Mouse (Mus musculus) embryonic fibroblast, embryonic 13.5 days (primary cell): ENCODE measurements around the gene Egln3. TPM values are rescaled to one million over a fixed set of nuclear protein-coding genes. Genes with fewer than 3 reads are reported as not detected.

Experiments
- H3K27ac ChIP-seq: 2 replicates; pipeline ENCODE4 v1.5.1; 2012; ENCODE audit warnings: low read length, control low read depth, inconsistent platforms; ENCODE audit not compliant: insufficient read depth
- H3K4me1 ChIP-seq: 2 replicates; pipeline ENCODE4 v1.6.1; 2011; ENCODE audit warnings: low read length; ENCODE audit not compliant: control insufficient read depth, insufficient read depth
- H3K4me3 ChIP-seq: 2 replicates; pipeline ENCODE4 v1.5.1; 2011; ENCODE audit warnings: mild to moderate bottlenecking, control low read depth, low read length; ENCODE audit not compliant: insufficient read depth
- CTCF ChIP-seq: IDR thresholded peaks from 2 replicates; pipeline ENCODE4 v1.5.1; 2011; ENCODE audit warnings: mild to moderate bottlenecking, control low read depth, low read length, moderate library complexity, borderline replicate concordance; ENCODE audit not compliant: insufficient read depth
- POLR2A ChIP-seq: IDR thresholded peaks from 2 replicates; pipeline ENCODE4 v1.6.1; 2011; ENCODE audit warnings: low read depth, mild to moderate bottlenecking, control low read depth, low read length, moderate library complexity
- polyA plus RNA-seq: library from polyadenylated mRNA; stranded (reverse); fragments of >200 nt; gene quantifications from 2 replicates; pipeline ENCODE4 v1.2.4, GENCODE M21; 2011; ENCODE audit warnings: low read depth; ENCODE audit not compliant: missing spikeins, insufficient read length

Egln3 gene
- polyA plus RNA-seq, 1 experiment, result 6.6 TPM

DNA sequence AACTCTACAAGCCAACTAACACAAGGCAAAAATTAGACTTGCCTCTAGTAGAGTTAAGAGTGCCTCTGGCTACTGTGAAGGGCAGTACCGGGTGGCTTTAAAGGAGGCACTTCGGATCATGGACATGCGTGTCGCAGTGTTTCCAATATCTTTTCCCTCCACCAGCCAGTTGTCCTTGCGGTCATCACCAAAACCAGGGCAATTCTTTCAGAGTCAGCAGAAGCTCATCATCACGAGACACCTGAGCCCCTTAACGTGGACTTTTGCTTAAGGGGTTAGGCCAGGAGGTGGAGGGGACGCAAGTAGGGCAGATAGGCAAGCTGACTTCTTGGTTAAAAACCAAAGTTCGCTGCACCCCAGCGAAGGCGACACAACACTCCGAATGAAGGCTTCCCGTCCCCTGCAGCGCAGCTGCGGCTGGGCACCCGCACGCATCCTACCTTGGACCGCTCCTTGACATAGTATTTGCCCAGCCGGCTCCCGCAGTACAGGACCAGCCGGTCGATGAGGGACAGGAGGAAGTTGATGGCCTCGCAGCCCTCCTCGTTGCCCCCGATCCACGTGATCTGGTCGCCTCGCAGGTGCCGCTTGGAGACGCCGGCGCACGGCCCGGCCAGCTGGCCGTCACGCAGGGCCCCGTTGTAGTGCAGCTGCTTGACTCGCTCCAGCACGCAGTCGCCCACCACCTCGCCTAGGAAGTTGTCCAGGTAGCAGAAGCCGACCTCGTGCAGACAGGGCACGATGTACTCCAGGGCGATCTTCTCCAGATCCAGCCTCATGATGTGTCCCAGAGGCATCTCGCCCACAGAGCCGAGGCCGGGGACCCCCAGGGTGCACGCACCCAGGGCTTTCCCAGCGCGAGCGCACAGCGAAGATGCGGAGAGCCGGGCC lies 650 bp downstream of the Egln3 start:
- Histone ChIP-seq H3K4me1 (peaks cover 17% of the 10 kb centered on the region), H3K4me3 (peak overlapping the region; percentile 58), H3K27ac (no peak overlapping the region)
- TF ChIP-seq POLR2A (no peak), CTCF (no peak)

DNA sequence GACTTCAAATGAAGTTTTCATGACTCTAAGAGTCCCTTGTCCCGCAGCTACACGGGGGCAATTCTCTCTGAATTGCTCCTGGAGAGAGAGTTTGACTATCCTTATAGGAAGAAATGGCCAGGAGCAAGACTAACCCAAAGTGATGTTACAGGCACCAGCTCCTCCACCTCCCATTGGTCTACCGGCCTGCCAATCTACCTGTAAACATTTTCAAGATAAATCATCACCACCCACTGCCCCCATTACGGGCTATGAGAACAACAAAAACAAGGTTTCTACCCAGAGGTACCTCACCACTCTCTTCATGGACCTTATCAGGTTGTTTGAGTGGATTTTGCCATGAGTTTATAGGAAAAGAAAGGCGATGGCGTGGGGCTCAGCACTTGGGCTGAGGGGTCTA lies 1.4 kb downstream of the Egln3 start:
- peaks cover 19% of the 10 kb centered on the region for H3K4me1 ChIP-seq
- TF ChIP-seq CTCF (no peak), POLR2A (no peak)
- no peak overlapping the region for H3K27ac ChIP-seq
- H3K4me3 ChIP-seq, result peak overlapping the region; percentile 58

GRCm38 (mm10) chr12:54200856-54201255 lies 2.8 kb downstream of the Egln3 start:
- TF ChIP-seq POLR2A (no peak), CTCF (no peak)
- H3K4me3 ChIP-seq, result peak overlapping the region; percentile 14; the same call in 1 of the 2 replicates
- H3K4me1 ChIP-seq, result peaks cover 21% of the 10 kb centered on the region
- H3K27ac ChIP-seq, result peak overlapping the region; percentile 63; the same call in 1 of the 2 replicates

DNA sequence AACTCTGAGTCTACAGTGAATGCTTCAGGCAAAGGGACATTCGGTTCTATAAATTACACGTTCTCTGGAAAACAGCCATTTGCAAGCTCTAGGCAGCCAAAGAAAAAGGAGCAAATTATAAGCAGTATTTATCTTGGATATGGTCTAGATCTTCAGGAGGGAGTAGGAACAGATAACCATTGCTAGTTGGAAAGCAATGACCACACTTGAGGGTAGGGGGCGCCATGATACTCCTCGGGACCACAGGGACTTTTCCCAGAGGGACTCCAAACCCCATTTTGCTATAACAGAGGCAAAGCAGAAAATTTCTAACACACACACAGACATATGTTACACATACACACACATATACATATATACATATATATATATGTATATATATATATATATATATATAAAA lies 3.5 kb downstream of the Egln3 start:
- no peak overlapping the region for H3K27ac ChIP-seq
- peaks cover 21% of the 10 kb centered on the region for H3K4me1 ChIP-seq
- TF ChIP-seq CTCF (peak; percentile 24; the same call in 1 of the 2 replicates), POLR2A (no peak)

DNA sequence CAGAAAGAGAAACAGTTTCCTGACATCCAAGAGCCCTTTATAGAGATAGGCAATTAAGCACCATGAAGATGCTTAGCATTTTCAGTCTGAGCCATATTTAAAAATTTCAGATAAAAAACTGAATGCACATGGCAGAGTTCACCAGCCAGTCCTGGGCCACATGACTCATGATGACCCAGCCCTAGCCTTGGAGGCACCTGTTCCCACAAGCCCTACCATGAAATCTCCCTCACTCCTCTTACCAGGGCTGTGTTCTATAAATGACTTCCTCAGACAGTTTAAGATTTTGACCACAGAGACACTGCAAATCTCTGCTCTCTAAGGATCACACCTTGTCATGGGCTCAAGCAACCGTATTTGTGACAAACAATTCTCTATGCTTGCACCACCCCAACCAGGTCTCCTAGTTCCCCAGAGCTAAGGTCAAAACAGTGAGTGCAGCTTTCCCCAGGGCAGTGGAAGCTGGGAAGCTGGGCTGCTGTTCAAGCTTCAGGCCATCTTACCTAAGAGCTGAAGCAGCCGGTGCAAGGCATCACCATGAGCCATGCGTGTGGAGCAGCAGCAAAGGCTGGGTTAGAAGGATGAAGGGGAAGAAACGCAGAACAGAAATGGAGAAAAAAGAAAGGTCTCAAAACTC lies 5.3 kb downstream of the Egln3 start:
- H3K27ac ChIP-seq, result no peak overlapping the region
- H3K4me3 ChIP-seq, result no peak overlapping the region
- TF ChIP-seq CTCF, result no peak
- no peak for TF ChIP-seq POLR2A
- H3K4me1 ChIP-seq, result peaks cover 21% of the 10 kb centered on the region

More for the DNA sequence above, 3.5 kb downstream of the Egln3 start:
- no peak overlapping the region for H3K4me3 ChIP-seq

DNA sequence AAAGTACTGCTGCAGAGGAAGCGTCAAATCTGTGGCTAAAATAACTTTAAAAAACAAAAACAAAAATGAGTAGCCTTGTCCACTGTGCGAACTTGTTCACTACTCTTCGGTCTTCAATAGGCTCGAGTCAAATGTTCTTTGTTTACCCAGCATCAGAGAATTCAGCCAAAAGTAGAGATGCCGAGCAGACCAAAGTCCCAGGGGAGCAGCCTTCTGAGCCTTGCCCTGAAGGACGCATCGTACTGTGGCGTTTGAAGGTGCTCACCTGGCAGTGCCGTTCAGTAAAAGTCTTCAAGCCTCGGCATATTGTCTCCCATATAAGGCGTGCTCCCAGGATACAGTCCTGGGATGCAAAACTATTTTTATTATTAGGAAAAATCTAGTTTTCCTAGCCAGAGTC lies 5.8 kb downstream of the Egln3 start:
- Histone ChIP-seq H3K4me1 (peaks cover 21% of the 10 kb centered on the region), H3K27ac (no peak overlapping the region), H3K4me3 (no peak overlapping the region)
- TF ChIP-seq CTCF (no peak), POLR2A (no peak)

DNA sequence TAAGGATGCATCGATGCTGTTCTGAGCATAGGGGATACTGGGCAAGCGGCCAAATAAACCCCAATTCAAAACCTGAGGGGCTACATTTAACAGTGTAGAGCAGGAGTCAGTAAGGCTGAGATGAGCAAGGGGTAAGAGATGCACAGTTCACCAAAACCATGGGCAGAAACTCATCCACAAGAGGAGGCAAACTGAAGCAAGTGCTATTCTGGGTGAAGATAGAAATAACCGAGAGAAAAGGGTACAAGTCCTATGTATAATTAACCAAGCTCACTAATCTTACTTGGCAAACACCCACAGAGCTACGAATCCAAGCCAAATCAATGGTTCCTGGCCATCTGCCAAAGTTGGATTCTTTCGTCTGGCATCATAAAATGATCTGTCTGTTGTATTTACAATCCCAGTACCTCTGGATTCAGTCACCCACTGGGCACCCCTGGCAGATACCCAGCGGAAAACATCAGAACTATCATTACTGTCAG lies 6.3 kb downstream of the Egln3 start:
- TF ChIP-seq CTCF (no peak), POLR2A (no peak)
- Histone ChIP-seq H3K27ac (no peak overlapping the region), H3K4me1 (peaks cover 16% of the 10 kb centered on the region), H3K4me3 (no peak overlapping the region)

DNA sequence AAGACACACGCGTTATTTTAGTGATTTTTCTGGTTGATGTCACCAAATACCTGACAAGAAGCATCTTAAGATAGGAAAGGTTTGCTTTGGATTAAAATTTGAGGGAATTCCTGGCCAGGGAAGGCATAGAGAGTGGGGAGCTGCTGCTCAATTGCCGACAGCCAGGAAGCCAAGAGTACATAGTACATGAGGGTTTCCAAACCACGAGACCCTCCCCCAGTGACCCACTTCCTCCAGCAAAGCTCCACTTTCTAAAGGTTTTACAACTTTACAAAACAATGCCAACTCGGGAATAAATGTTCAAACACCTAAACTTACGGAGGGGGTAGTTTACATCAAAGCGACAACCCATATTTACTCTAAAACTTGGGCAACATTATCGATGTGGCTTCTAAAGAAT lies 6.8 kb downstream of the Egln3 start:
- H3K4me1 ChIP-seq, result peaks cover 18% of the 10 kb centered on the region
- TF ChIP-seq CTCF (no peak), POLR2A (no peak)
- no peak overlapping the region for H3K4me3 ChIP-seq
- no peak overlapping the region for H3K27ac ChIP-seq

DNA sequence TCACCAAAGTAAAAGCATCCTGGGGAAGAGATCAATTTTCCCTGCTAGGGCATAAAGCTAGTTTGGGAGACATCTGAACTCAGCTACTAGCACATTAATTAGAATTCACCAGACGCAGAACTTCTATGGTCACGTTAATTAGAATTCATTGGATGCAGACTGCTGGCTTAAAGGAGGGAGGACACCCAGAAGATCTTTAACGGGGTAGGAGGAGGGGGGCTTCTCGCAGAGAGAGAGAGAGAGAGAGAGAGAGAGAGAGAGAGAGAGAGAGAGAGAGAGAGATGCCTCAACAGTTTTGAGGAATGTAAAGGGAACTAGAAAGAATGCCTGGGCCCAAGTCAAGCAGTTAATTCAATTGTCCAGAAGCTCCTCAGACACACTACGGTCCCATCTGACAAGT lies 9.5 kb downstream of the Egln3 start:
- no peak overlapping the region for H3K4me3 ChIP-seq
- no peak overlapping the region for H3K27ac ChIP-seq
- peaks cover 21% of the 10 kb centered on the region for H3K4me1 ChIP-seq
- TF ChIP-seq CTCF (no peak), POLR2A (no peak)

DNA sequence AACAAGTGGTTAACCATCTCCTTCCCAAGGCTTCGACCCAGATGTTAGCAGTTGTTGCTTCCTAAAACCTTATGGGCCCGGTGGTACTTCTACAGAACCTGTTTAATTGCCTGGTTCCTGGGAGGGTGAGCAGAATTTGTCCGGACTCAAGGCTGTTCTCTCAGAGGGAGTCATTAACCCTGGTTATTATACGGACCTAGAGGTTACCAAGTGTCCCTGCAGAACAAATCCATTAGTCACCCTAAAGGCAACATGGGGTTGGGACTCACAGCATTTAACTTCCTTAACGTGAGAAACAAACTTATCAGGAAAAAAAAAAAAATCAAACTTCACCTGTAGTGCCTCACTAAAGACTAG lies 11.4 kb downstream of the Egln3 start:
- no peak overlapping the region for H3K27ac ChIP-seq
- TF ChIP-seq POLR2A (peak; percentile 38; the same call in 1 of the 2 replicates), CTCF (no peak)
- H3K4me1 ChIP-seq, result peaks cover 15% of the 10 kb centered on the region
- H3K4me3 ChIP-seq, result no peak overlapping the region
